Comparison of ENCODE assay signal across 14 mouse cellular contexts in genomic region chr14:45920783-45921182, GRCm38 (mm10).
DNase-seq lines count a peak whose midpoint lies in the region; ATAC-seq and TF ChIP-seq lines count a peak whose summit lies in the region.
"Had no signal": no experiment of that assay in that cellular context is flagged by ENCODE, and none has a peak within 500 bp of the region (broad histone marks: within the 10 kb centered on the region; RNA-seq: fewer than 3 reads in every experiment).

No protein-coding gene starts in this region.

- no peaks in the 10 kb centered on the region for H3K36me3 ChIP-seq in intestine, embryonic 16.5 days (ENCODE audit: control insufficient read depth, insufficient read depth, low read length)
- H3K36me3 ChIP-seq in intestine, postnatal 0 days (ENCODE audit: control insufficient read depth, insufficient read depth) = no peaks in the 10 kb centered on the region
- H3K36me3 ChIP-seq in embryonic facial prominence, embryonic 11.5 days (replicated peaks; ENCODE audit: control insufficient read depth, insufficient read depth, low read depth, low read length) = no peaks in the 10 kb centered on the region
- H3K36me3 ChIP-seq: neural tube, embryonic 12.5 days had no signal

- H3K27ac ChIP-seq in intestine, embryonic 16.5 days (ENCODE audit: low read length) = peak overlapping the region; percentile 0; the same call in 1 of the 2 replicates
- H3K27ac ChIP-seq in intestine, postnatal 0 days (ENCODE audit: low read depth, low read length) = no peak overlapping the region
- no peak overlapping the region for H3K27ac ChIP-seq in embryonic facial prominence, embryonic 11.5 days (replicated peaks; ENCODE audit: low read depth, low read length)
- H3K27ac ChIP-seq: liver, embryonic 14.5 days; neural tube, embryonic 12.5 days had no signal

- no peak overlapping the region for H3K9ac ChIP-seq in intestine, embryonic 16.5 days (ENCODE audit: low read depth, low read length)
- no peak overlapping the region for H3K9ac ChIP-seq in intestine, postnatal 0 days (ENCODE audit: low read depth, low read length)
- no peak overlapping the region for H3K9ac ChIP-seq in embryonic facial prominence, embryonic 11.5 days (replicated peaks; ENCODE audit: low read length)
- H3K9ac ChIP-seq: liver, embryonic 14.5 days; neural tube, embryonic 12.5 days had no signal

- peak; percentile 57 for DNase-seq in lung, postnatal 10 days
- DNase-seq in lung, postnatal 25 days (ENCODE audit: low spot score) = no peak
- peak; percentile 40 for DNase-seq in embryonic facial prominence, embryonic 11.5 days (ENCODE audit: low spot score)
- DNase-seq in retina, postnatal 1 day = peak; percentile 76
- DNase-seq in right cerebral cortex, postnatal 25 days = no peak
- DNase-seq: adrenal gland, adult 2 months; cerebellum, postnatal 36 days; left cerebral cortex, postnatal 4 days; midbrain, embryonic 14.5 days had no signal

- WGBS in intestine, embryonic 16.5 days = 19% methylated on average over 6 of the region's 6 CpGs
- 27% methylated on average over 6 of the region's 6 CpGs for WGBS in intestine, postnatal 0 days
- 10% methylated on average over 6 of the region's 6 CpGs for WGBS in embryonic facial prominence, embryonic 11.5 days

- TF ChIP-seq CTCF in intestine, postnatal 0 days (IDR thresholded peaks at IDR 0.05; ENCODE audit: low read depth) = no peak

- no peaks in the 10 kb centered on the region for H3K9me3 ChIP-seq in intestine, embryonic 16.5 days (ENCODE audit: control insufficient read depth, low read length)
- no peaks in the 10 kb centered on the region for H3K9me3 ChIP-seq in intestine, postnatal 0 days (ENCODE audit: control insufficient read depth)
- H3K9me3 ChIP-seq in embryonic facial prominence, embryonic 11.5 days (replicated peaks; ENCODE audit: control insufficient read depth, low read length) = no peaks in the 10 kb centered on the region
- H3K9me3 ChIP-seq: neural tube, embryonic 12.5 days had no signal

- peaks cover 6% of the 10 kb centered on the region; the same call in 1 of the 2 replicates for H3K4me1 ChIP-seq in intestine, embryonic 16.5 days (ENCODE audit: control insufficient read depth, insufficient read depth, low read length)
- H3K4me1 ChIP-seq in intestine, postnatal 0 days (replicated peaks; ENCODE audit: control insufficient read depth, insufficient read depth, low read length) = no peaks in the 10 kb centered on the region
- H3K4me1 ChIP-seq in embryonic facial prominence, embryonic 11.5 days (ENCODE audit: control insufficient read depth, insufficient read depth, low read length) = no peaks in the 10 kb centered on the region

- 0 out of 2 replicates have a peak, but pooled peaks have one; percentile 9 for ATAC-seq in intestine, embryonic 16.5 days
- no peak for ATAC-seq in intestine, postnatal 0 days
- no peak for ATAC-seq in embryonic facial prominence, embryonic 11.5 days (replicated peaks; ENCODE audit: insufficient number of reproducible peaks, low FRiP score, low TSS enrichment, low read depth)
- no peak for ATAC-seq in monocyte, adult 5-6 weeks (replicated peaks; ENCODE audit: insufficient number of reproducible peaks, low FRiP score, low TSS enrichment, poor library complexity, severe bottlenecking)

- no peak overlapping the region for H3K4me3 ChIP-seq in intestine, embryonic 16.5 days (ENCODE audit: low read length)
- no peak overlapping the region for H3K4me3 ChIP-seq in intestine, postnatal 0 days (ENCODE audit: low read depth, low read length)
- no peak overlapping the region for H3K4me3 ChIP-seq in embryonic facial prominence, embryonic 11.5 days (ENCODE audit: low read depth, low read length)
- H3K4me3 ChIP-seq: neural tube, embryonic 12.5 days had no signal

- H3K27me3 ChIP-seq in intestine, embryonic 16.5 days (replicated peaks; ENCODE audit: control insufficient read depth, insufficient read depth, low read length) = no peaks in the 10 kb centered on the region
- H3K27me3 ChIP-seq in intestine, postnatal 0 days (replicated peaks; ENCODE audit: control insufficient read depth, insufficient read depth, low read length) = no peaks in the 10 kb centered on the region
- H3K27me3 ChIP-seq in embryonic facial prominence, embryonic 11.5 days (ENCODE audit: control insufficient read depth, insufficient read depth, low read length) = no peaks in the 10 kb centered on the region; the same call in 1 of the 2 replicates
- H3K27me3 ChIP-seq: neural tube, embryonic 12.5 days had no signal

- H3K4me2 ChIP-seq in intestine, embryonic 16.5 days (ENCODE audit: low read depth, low read length) = no peak overlapping the region
- no peak overlapping the region for H3K4me2 ChIP-seq in intestine, postnatal 0 days (replicated peaks; ENCODE audit: low read depth)
- no peak overlapping the region for H3K4me2 ChIP-seq in embryonic facial prominence, embryonic 11.5 days (ENCODE audit: low read depth, low read length)
- H3K4me2 ChIP-seq: neural tube, embryonic 12.5 days had no signal

Comparison
In these comparisons a context has a peak if more than half of its experiments do, and no peak if none do; other contexts are left out.
1. DNase-seq: peak in lung, postnatal 10 days (single experiment), embryonic facial prominence, embryonic 11.5 days (single experiment) and retina, postnatal 1 day (single experiment); none in lung, postnatal 25 days (single experiment) and right cerebral cortex, postnatal 25 days (single experiment).